Mouse (Mus musculus): ENCODE data around the gene Hmcn2. TPM values are rescaled to one million over a fixed set of nuclear protein-coding genes. Genes with fewer than 3 reads are reported as not detected.

The Hmcn2 gene
- polyA plus RNA-seq, 1 experiment from 2014 or later, result 0.30 TPM

DNA sequence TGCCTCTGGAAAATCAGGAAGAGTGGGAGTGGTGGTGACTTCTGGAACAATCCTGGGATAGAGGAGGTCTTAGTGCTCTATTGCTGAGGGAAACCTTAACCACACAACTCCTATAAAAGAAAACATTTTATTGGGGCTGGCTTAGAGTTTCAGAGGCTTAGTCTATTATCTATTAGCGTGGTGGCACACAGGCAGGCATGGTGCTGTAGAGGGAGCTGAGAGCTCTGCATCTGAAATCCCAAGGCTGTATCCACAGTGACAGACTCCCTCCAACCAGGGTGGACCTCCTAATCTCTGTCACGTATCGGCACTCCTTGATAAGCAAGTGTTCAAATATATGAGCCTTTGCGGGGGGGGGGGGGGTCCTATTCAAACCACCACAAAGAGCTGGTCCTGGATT is 15.4 kb upstream of the Hmcn2 start:
- no peak overlapping the region for H3K9ac ChIP-seq (ENCODE audit: low read depth, low read length)
- no peaks in the 10 kb centered on the region for H3K27me3 ChIP-seq (replicated peaks; ENCODE audit: control insufficient read depth, insufficient read depth, low read length)
- ATAC-seq, result no peak
- peaks cover 2% of the 10 kb centered on the region; the same call in 1 of the 2 replicates for H3K36me3 ChIP-seq (ENCODE audit: control insufficient read depth, insufficient read depth, low read length)
- H3K4me3 ChIP-seq (ENCODE audit: low read length), result no peak overlapping the region
- no peak overlapping the region for H3K27ac ChIP-seq (ENCODE audit: low read depth, low read length)
- WGBS, result 42% methylated on average over 4 of the region's 4 CpGs
- peaks cover 2% of the 10 kb centered on the region; the same call in 1 of the 2 replicates for H3K4me1 ChIP-seq (ENCODE audit: control insufficient read depth, insufficient read depth, low read depth, low read length)
- H3K9me3 ChIP-seq (ENCODE audit: control insufficient read depth, low read length), result no peaks in the 10 kb centered on the region
- peak overlapping the region; percentile 22; the same call in 1 of the 2 replicates for H3K4me2 ChIP-seq (ENCODE audit: low read length)

DNA sequence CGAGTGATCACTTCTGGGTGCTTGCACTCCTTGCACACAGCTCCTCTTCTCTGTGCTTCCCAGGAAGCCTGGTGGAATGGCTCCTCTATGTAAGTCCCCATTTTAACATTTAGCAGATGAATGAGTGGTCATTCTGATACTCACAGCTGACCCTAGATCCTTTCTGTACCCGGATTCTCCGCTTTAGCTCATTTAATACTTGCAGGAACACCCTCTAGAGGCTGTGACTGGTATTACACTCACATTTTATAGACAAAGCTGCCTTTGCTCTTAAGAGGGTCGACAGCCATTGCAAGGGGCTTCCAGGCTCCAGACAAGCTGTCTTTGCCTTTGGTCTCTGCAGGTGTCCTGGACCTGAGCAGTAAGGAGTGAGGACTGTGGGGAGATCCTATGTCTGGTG is 14.9 kb upstream of the Hmcn2 start:
- Histone ChIP-seq H3K4me3 (ENCODE audit: low read length) (no peak overlapping the region), H3K9ac (ENCODE audit: low read depth, low read length) (no peak overlapping the region), H3K36me3 (ENCODE audit: control insufficient read depth, insufficient read depth, low read length) (no peaks in the 10 kb centered on the region), H3K9me3 (ENCODE audit: control insufficient read depth, low read length) (no peaks in the 10 kb centered on the region), H3K27me3 (replicated peaks; ENCODE audit: control insufficient read depth, insufficient read depth, low read length) (no peaks in the 10 kb centered on the region), H3K27ac (ENCODE audit: low read depth, low read length) (no peak overlapping the region), H3K4me1 (ENCODE audit: control insufficient read depth, insufficient read depth, low read depth, low read length) (peaks cover 2% of the 10 kb centered on the region; the same call in 1 of the 2 replicates), H3K4me2 (ENCODE audit: low read length) (peak overlapping the region; percentile 22; the same call in 1 of the 2 replicates)
- no peak for ATAC-seq
- 19% methylated on average over 4 of the region's 4 CpGs for WGBS

DNA sequence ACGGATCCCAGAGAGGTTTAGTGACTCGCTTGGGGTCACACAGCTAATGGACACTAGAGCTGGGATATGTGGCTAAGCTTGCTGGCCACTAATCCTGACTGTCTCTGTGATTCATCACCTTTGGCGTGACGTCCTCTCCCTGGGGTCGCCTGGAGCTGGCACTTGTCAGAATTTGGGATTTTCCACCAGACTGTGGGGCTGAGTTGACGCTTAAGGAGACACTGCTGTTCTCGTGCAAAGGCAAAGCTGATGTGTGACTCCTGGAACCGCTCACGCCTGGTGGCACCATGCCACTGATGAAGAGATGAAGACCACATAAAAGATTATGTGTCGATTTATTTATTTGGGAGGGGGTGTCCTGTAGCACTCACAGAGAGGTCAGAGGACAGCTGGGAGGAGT is 14.2 kb upstream of the Hmcn2 start:
- H3K4me1 ChIP-seq (ENCODE audit: control insufficient read depth, insufficient read depth, low read depth, low read length), result peaks cover 2% of the 10 kb centered on the region; the same call in 1 of the 2 replicates
- WGBS, result 81% methylated on average over 10 of the region's 10 CpGs
- no peak for ATAC-seq

DNA sequence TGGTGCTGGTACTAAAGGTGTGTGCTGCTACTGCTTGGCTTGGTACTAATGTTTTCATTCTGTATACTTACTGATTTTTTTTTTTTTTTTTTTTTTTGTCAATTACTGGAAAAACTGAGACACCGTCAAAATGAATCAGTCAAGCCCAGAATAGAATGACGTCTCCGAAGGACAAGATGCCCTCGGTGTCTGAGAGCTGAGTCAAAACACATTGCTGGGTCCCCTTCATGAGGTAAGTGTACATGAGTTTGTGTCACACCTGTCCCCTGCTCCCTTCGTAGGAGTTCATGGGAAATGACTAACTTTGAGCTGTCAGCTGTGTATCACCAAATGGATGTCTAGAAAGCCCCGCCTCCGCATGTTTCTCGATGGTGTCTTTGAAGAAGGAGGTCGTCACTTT is 11.0 kb upstream of the Hmcn2 start:
- Histone ChIP-seq H3K4me2 (ENCODE audit: low read length) (no peak overlapping the region), H3K9me3 (ENCODE audit: control insufficient read depth, low read length) (no peaks in the 10 kb centered on the region), H3K4me1 (ENCODE audit: control insufficient read depth, insufficient read depth, low read depth, low read length) (0 out of 2 replicates have a peak, but pooled peaks cover 2% of the 10 kb centered on the region), H3K27me3 (replicated peaks; ENCODE audit: control insufficient read depth, insufficient read depth, low read length) (no peaks in the 10 kb centered on the region), H3K36me3 (ENCODE audit: control insufficient read depth, insufficient read depth, low read length) (no peaks in the 10 kb centered on the region), H3K27ac (ENCODE audit: low read depth, low read length) (no peak overlapping the region), H3K9ac (ENCODE audit: low read depth, low read length) (no peak overlapping the region), H3K4me3 (ENCODE audit: low read length) (no peak overlapping the region)
- no peak for ATAC-seq
- WGBS, result 82% methylated on average over 9 of the region's 9 CpGs

More for the DNA sequence above, 14.2 kb upstream of the Hmcn2 start:
- H3K4me3 ChIP-seq (ENCODE audit: low read length), result no peak overlapping the region
- H3K36me3 ChIP-seq (ENCODE audit: control insufficient read depth, insufficient read depth, low read length), result no peaks in the 10 kb centered on the region
- H3K9ac ChIP-seq (ENCODE audit: low read depth, low read length), result no peak overlapping the region
- no peak overlapping the region for H3K27ac ChIP-seq (ENCODE audit: low read depth, low read length)
- H3K27me3 ChIP-seq (replicated peaks; ENCODE audit: control insufficient read depth, insufficient read depth, low read length), result no peaks in the 10 kb centered on the region
- H3K9me3 ChIP-seq (ENCODE audit: control insufficient read depth, low read length), result no peaks in the 10 kb centered on the region
- no peak overlapping the region for H3K4me2 ChIP-seq (ENCODE audit: low read length)

DNA sequence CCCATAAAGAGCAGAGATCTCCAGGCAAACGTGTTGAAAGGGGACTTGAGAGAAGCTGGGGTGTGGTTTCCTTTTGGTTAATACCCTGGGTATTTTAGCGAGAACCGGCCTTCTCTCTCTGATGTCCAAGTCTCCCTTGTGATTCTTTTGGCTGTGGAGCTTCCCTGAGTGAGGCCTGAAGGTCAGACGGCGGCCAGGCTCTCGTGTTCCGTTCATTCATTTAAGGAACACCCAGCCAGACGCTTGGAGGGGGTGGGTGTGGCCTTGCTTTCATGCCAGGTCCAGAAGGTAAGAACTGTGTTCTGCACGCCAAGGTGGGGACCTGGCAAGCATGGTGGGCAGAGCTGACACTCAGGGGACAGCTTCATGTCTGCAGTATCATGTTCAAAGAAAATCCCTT is 10.0 kb upstream of the Hmcn2 start:
- ATAC-seq, result no peak
- Histone ChIP-seq H3K27me3 (replicated peaks; ENCODE audit: control insufficient read depth, insufficient read depth, low read length) (no peaks in the 10 kb centered on the region), H3K9me3 (ENCODE audit: control insufficient read depth, low read length) (no peaks in the 10 kb centered on the region), H3K27ac (ENCODE audit: low read depth, low read length) (no peak overlapping the region), H3K36me3 (ENCODE audit: control insufficient read depth, insufficient read depth, low read length) (no peaks in the 10 kb centered on the region), H3K4me2 (ENCODE audit: low read length) (no peak overlapping the region), H3K4me1 (ENCODE audit: control insufficient read depth, insufficient read depth, low read depth, low read length) (no peaks in the 10 kb centered on the region), H3K9ac (ENCODE audit: low read depth, low read length) (no peak overlapping the region), H3K4me3 (ENCODE audit: low read length) (no peak overlapping the region)
- WGBS, result 77% methylated on average over 9 of the region's 9 CpGs

DNA sequence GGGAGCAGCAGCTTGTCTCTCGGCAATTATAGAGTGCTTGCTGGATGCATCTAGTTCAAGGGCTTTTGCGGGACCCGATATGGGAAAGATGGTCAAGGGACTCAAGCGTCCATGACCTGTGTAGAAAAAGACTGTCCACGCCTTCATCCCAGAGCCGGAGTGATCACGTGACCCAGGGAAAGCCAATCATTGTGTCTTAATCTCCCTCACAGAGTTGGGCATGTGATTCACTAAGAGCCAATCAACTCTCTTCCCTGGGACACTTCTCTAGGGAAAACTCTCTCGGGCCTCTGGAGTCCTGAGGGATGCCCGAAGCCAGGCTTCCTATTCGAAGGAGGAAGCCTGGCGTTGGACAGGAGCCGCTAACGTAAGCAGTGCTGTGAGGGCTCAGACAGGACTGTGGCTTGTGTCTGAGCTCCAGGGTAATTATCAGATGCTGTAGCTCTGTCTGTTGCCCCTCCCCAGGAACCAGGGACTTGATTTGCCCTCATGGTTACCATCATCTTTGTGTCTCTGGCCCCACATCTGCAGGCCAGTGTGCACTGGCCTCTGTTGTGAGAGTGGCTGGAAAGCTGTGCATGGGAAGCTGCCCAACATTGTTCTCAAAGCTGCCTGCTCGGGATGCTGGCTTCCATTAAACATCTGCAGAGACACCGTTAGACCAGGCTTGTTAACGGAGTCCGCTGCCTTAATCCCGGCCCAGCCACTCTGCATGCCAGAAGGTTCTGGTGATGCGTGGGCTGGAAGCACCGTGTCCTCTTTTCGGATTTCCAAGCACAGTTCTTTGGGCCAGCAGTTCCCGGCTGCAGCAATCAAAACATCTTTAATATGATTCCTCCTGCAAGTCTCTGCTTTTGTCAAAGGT is 9.2 kb upstream of the Hmcn2 start:
- no peak for ATAC-seq
- Histone ChIP-seq H3K4me3 (ENCODE audit: low read length) (no peak overlapping the region), H3K27me3 (replicated peaks; ENCODE audit: control insufficient read depth, insufficient read depth, low read length) (no peaks in the 10 kb centered on the region), H3K36me3 (ENCODE audit: control insufficient read depth, insufficient read depth, low read length) (no peaks in the 10 kb centered on the region), H3K9me3 (ENCODE audit: control insufficient read depth, low read length) (no peaks in the 10 kb centered on the region), H3K9ac (ENCODE audit: low read depth, low read length) (no peak overlapping the region), H3K4me1 (ENCODE audit: control insufficient read depth, insufficient read depth, low read depth, low read length) (no peaks in the 10 kb centered on the region), H3K4me2 (ENCODE audit: low read length) (no peak overlapping the region), H3K27ac (ENCODE audit: low read depth, low read length) (no peak overlapping the region)
- WGBS, result 77% methylated on average over 22 of the region's 22 CpGs

DNA sequence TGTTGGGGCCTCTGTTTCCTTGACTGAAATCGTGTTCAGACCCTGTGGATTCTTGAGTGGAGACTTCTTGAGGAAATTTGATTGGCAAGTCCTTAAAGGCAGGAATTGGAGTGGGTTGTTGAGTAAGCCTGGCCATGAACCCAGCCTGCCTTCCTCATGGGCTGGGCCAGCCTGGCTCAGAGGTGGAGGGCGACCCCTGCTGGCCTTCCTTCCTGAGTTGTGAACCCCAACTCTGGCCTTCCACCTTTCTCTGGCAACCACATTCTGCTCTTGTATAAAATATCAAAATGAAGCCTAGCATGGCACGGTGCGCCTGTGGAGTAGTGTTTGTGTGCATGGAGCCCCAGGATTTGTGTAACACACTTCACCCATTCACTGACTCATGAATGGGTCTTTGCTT is 8.5 kb upstream of the Hmcn2 start:
- no peak overlapping the region for H3K4me2 ChIP-seq (ENCODE audit: low read length)
- no peak overlapping the region for H3K4me3 ChIP-seq (ENCODE audit: low read length)
- ATAC-seq, result no peak
- no peak overlapping the region for H3K9ac ChIP-seq (ENCODE audit: low read depth, low read length)
- 45% methylated on average over 4 of the region's 4 CpGs for WGBS
- no peaks in the 10 kb centered on the region for H3K36me3 ChIP-seq (ENCODE audit: control insufficient read depth, insufficient read depth, low read length)
- H3K4me1 ChIP-seq (ENCODE audit: control insufficient read depth, insufficient read depth, low read depth, low read length), result no peaks in the 10 kb centered on the region
- no peaks in the 10 kb centered on the region for H3K27me3 ChIP-seq (replicated peaks; ENCODE audit: control insufficient read depth, insufficient read depth, low read length)
- H3K9me3 ChIP-seq (ENCODE audit: control insufficient read depth, low read length), result no peaks in the 10 kb centered on the region
- no peak overlapping the region for H3K27ac ChIP-seq (ENCODE audit: low read depth, low read length)

DNA sequence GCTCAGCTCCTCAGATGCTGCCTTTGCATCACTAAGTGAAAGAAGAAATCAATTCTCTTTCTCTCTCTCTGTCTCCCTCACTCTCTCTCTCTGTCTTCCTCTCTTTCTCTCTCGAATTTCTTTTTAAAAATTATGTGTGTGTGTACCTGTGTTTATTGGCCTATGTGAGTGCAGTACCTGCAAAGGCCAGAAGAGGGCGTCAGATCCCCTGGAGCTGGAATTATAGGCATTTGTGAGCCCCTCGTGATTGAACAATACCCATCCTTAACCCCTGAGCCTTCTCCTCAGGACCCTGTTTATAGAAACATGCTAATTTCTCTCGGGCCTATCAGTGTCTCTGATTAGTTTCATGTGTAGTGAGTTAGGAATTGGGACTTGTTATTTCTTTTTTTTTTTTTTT is 6.0 kb upstream of the Hmcn2 start:
- no peak overlapping the region for H3K4me3 ChIP-seq (ENCODE audit: low read length)
- no peaks in the 10 kb centered on the region for H3K4me1 ChIP-seq (ENCODE audit: control insufficient read depth, insufficient read depth, low read depth, low read length)
- H3K9me3 ChIP-seq (ENCODE audit: control insufficient read depth, low read length), result no peaks in the 10 kb centered on the region
- H3K27me3 ChIP-seq (replicated peaks; ENCODE audit: control insufficient read depth, insufficient read depth, low read length), result peaks cover 5% of the 10 kb centered on the region; the same call in 1 of the 2 replicates
- WGBS, result 67% methylated on average over 4 of the region's 4 CpGs
- H3K9ac ChIP-seq (ENCODE audit: low read depth, low read length), result no peak overlapping the region
- H3K36me3 ChIP-seq (ENCODE audit: control insufficient read depth, insufficient read depth, low read length), result no peaks in the 10 kb centered on the region
- ATAC-seq, result no peak
- no peak overlapping the region for H3K27ac ChIP-seq (ENCODE audit: low read depth, low read length)
- no peak overlapping the region for H3K4me2 ChIP-seq (ENCODE audit: low read length)

DNA sequence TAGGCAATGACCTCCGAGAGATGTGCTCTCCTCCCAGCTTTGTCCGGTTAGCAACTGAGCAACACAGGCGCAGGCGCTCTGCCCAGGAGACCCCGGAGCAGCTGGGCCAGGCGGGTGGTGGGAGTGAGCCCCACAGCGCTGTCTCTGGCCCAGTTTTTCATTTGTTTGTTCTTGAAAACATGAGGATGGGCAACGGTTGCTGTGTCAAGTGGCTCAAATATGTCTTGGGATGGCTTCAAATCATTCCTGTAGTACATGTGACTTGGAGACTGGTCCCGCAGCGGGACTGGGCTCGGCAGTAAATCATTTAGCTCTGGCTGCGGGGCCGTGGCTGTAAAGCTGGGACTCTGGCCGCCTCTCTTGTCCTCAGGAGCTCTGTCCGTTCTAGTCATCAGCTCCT is 4.7 kb upstream of the Hmcn2 start:
- WGBS, result 56% methylated on average over 15 of the region's 15 CpGs
- no peaks in the 10 kb centered on the region for H3K9me3 ChIP-seq (ENCODE audit: control insufficient read depth, low read length)
- H3K4me2 ChIP-seq (ENCODE audit: low read length), result no peak overlapping the region
- no peak overlapping the region for H3K4me3 ChIP-seq (ENCODE audit: low read length)
- H3K27me3 ChIP-seq (replicated peaks; ENCODE audit: control insufficient read depth, insufficient read depth, low read length), result peaks cover 18% of the 10 kb centered on the region
- no peak for ATAC-seq
- H3K9ac ChIP-seq (ENCODE audit: low read depth, low read length), result no peak overlapping the region
- no peaks in the 10 kb centered on the region for H3K36me3 ChIP-seq (ENCODE audit: control insufficient read depth, insufficient read depth, low read length)
- peaks cover 6% of the 10 kb centered on the region for H3K4me1 ChIP-seq (ENCODE audit: control insufficient read depth, insufficient read depth, low read depth, low read length)
- H3K27ac ChIP-seq (ENCODE audit: low read depth, low read length), result no peak overlapping the region
